Mouse (Mus musculus) adrenal gland, postnatal 4 days (tissue): ENCODE measurements at regions not wholly inside any gene's neighbourhood (a gene's known extent, or its start where the extent isn't known, plus 50 kb on each side); places are given as distances from the start of the nearest gene placed in this dataset.

Experiments used
- DNase-seq, 2 experiments: peaks; one replicate each; pipeline ENCODE4 v3.0.0; 2021 to 2022; ENCODE audit warnings: low spot score in 2 of 2, mixed read lengths in 2 of 2

GRCm38 (mm10) chr3:61255232-61255631 is 106.2 kb upstream of the Rap2b start:
- DNase-seq = no peak

DNA sequence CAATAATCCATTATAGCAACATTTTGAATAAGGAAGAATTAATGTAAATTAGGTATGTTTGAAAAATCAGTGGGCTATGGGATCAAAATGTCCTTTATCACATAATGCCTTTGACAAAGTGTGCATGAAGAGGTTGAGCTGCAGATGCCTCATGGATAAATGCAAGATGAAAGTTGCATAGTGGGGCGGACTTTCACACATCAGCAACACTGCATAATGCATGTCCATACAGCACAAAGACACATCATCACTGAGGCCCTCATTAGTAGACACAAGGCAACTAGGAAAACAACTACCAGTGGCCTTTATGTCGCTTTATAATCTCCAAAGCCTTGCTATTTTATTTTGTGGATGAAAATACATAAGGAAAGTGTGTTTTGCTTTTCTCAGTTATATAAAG is 105.8 kb upstream of the Rap2b start:
- no peak for DNase-seq

DNA sequence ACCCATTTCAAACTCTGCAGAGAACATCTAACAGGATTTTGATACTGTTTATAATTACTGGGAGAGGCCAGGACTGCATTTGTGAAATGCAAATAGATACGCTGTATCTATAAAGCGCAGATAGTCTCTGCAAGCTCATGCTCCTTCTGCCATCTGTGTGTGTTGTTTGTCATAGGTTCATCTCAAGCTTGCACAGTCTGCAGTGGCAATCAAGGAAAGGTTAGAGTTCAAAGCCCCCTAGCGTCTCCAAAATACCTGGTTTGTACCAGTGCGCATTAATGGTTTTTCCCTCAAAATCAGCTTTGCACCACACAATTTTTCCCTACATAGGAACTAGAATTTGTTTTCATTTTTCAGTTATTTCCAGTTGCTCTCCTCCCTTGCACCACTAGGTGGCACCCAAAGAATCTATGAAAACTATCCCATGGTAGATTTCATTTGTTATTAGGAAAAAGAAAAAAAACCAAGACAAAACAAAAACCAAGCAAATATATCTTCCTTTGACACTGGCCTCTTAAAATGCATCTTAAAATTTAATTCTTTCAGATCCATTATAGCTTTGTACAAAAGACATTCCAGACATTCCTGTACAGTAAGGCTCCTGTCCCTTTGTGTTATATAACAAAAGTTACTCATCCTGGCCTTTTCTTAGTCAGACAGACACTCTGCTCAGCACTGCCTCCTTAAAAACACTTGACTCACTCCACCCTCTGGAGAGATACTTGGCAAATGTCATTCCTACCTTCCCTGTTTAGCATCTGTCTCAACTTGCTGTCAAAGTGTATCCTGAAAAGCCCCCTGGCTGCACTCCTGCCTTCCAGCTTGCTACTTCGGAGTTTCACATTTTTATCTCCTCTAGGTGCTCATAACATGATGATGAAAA is 92.7 kb upstream of the Rap2b start:
- DNase-seq = peak in 1 of 2 experiments; percentile 5

- DNase-seq = no peak
Observed at GRCm38 (mm10) chr3:61285924-61286520, 75.4 kb upstream of the Rap2b start.

DNA sequence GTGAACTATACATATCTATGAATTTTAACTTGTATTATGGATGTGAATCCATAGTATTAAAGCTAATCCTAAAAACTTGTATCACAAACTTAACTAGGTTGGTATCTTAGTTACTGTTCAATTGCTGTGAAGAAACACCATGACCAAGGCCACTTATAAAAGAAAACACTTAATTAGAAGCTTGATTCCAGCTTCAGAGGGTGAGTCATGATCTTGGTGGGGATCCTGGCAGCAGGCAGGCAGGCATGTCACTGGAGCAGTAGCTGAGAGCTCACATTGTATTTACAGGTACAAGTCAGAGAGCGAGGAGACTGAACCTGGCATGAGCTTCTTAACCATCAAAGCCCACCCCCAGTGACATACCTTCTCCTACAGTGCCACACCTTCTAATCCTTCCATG is 73.2 kb upstream of the Rap2b start:
- no peak for DNase-seq

- DNase-seq = no peak
Observed at GRCm38 (mm10) chr3:61294855-61295254, 66.6 kb upstream of the Rap2b start.

- no peak for DNase-seq
Observed at GRCm38 (mm10) chr3:61297290-61297689, 64.1 kb upstream of the Rap2b start.

DNA sequence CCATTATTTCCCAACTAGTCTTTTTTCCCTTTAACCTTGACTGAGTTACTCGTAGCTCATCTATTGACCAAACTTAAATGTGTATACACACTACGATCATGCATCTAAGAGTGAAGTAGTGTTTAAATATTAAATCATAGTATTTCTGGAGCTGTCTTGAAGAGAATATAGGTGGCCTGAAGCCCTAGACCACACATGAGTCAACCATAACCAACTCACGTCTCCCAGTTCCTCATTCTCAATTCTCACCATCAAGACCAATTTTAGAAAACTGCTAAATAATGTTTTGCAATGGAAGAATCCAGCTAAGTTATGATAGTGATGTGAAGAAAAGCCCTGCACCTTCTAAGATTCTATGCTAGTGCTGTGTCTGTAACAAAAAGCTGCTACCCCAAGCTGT is 59.2 kb upstream of the Rap2b start:
- no peak for DNase-seq

DNA sequence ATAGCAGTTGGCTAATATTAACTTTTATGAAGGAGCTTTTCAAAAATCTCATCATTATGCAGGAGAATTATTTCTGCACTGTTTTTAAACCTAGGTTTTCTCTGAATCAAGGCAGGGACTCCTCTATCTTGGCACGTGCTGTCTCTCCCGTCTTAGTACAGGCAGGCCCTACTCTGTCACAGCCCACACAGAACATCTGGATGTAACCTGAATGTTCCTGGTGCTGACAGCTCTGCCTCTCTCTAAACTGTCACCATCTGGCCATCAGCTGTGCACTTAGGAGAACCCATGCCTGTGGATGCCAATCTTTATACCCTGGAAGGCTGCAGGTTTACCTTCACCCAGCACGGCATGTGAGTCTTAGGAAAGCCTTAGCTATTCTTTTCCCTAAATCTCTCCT is 58.0 kb upstream of the Rap2b start:
- no peak for DNase-seq

DNA sequence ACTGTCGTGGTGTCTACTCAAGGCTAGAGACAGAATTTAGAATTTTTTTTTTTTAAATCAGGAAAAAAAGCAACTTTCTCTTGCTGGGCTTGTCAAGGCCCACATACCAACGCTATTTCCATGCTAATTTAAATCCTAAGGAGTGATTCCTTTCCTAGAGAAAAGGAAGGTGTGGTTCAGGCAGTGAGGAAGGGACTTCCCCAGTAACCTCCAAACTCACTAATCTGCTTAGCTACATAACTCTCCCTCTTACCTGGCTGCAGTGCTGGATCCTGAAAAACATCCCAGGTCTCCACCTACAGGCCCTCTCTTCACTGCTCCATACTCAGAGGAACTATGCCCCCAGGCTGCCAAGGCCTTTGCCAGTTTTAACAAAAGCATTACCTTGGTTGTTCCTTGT is 55.1 kb upstream of the Rap2b start:
- no peak for DNase-seq

DNA sequence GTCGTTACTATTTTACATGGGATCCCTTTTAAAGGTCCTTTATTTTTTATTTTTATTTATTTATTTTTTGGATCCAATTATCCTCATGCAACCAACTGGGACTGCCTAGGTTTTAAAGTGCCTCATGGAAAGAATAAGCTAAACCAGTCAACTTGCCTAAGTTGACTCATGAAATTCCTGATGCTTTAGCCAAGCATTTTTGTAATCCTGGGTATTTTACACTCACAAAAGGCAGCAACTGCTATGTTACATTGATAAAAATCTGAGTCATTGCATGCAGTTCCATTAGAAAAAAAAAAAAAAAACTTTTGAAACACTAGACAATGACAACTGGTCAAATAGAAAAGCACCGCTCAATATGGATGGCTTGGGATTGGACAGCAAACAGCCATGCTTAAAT is 52.7 kb upstream of the Rap2b start:
- DNase-seq = no peak

GRCm38 (mm10) chr3:61309197-61309596 is 52.2 kb upstream of the Rap2b start:
- no peak for DNase-seq
